Mouse (Mus musculus) stomach, embryonic 14.5 days (tissue): Measurements from ENCODE around the gene Upf3b. TPM values are rescaled to one million over a fixed set of nuclear protein-coding genes. Genes with fewer than 3 reads are reported as not detected.
A peak's percentile ranks its signal among the peaks of the same experiment; 100 is the strongest.
"Not testable (repeated sequence)": the region's sequence is repeated elsewhere in the genome, so short reads cannot be mapped to it uniquely, and the experiment has no call there.

Source experiments
- ATAC-seq: fragments of 200-750 bp; cut with Nextera tagmentation; 2 replicates; pipeline ENCODE4 v1.8.0; 2017; ENCODE audit warnings: low read depth, moderate TSS enrichment; ENCODE audit not compliant: insufficient number of reproducible peaks, insufficient read depth, low FRiP score
- H3K27ac ChIP-seq: fragments of 300-500 bp; sonication (generic); 2 replicates; pipeline ENCODE4 v1.5.1; 2014; ENCODE audit warnings: mild to moderate bottlenecking, low read length, moderate library complexity, mixed read lengths
- H3K27me3 ChIP-seq: fragments of 300-500 bp; sonication (generic); 2 replicates; pipeline ENCODE4 v1.6.1; 2014; ENCODE audit warnings: low read length, control low read depth, mixed read lengths; ENCODE audit not compliant: control insufficient read depth, insufficient read depth
- H3K36me3 ChIP-seq: fragments of 300-500 bp; sonication (generic); 2 replicates; pipeline ENCODE4 v1.6.1; 2014; ENCODE audit warnings: mild to moderate bottlenecking, control low read depth, low read length, moderate library complexity, mixed read lengths; ENCODE audit not compliant: control insufficient read depth, insufficient read depth
- H3K4me1 ChIP-seq: fragments of 300-500 bp; sonication (generic); 2 replicates; pipeline ENCODE4 v1.6.1; 2014; ENCODE audit warnings: low read length, control low read depth, mixed read lengths; ENCODE audit not compliant: control insufficient read depth, insufficient read depth
- H3K4me2 ChIP-seq: fragments of 300-500 bp; sonication (generic); replicated peaks from 2 replicates; pipeline ENCODE4 v1.6.1; 2014; ENCODE audit warnings: low read depth, low read length, control low read depth
- H3K4me3 ChIP-seq: fragments of 300-500 bp; sonication (generic); 2 replicates; pipeline ENCODE4 v1.5.1; 2014; ENCODE audit warnings: low read depth, low read length, control low read depth
- H3K9ac ChIP-seq: fragments of 300-500 bp; sonication (generic); replicated peaks from 2 replicates; pipeline ENCODE4 v1.6.1; 2014; ENCODE audit warnings: low read depth, mild to moderate bottlenecking, control low read depth, low read length, moderate library complexity, mixed read lengths
- H3K9me3 ChIP-seq: fragments of 300-500 bp; sonication (generic); 2 replicates; pipeline ENCODE4 v1.6.1; 2016; ENCODE audit warnings: low read depth, low read length, control low read depth; ENCODE audit not compliant: control insufficient read depth
- WGBS: fragments of 180-500 bp; shearing (Covaris S2); extraction: QIAGEN DNeasy Blood & Tissue Kit; methylation state at CpG from one replicate; pipeline ENCODE4 v1.1.7; 2014; 5-methylcytosine and 5-hydroxymethylcytosine counted together
- polyA plus RNA-seq: library from polyadenylated mRNA; unstranded; fragments of >200 nt; fragmentation: Nextera tagmentation; extraction: Ambion mirVana; gene quantifications from 2 replicates; pipeline ENCODE4 v1.2.1, GENCODE M21; 2014

The Upf3b gene
- polyA plus RNA-seq = 25.4 and 26.3 TPM in 2 replicates

DNA sequence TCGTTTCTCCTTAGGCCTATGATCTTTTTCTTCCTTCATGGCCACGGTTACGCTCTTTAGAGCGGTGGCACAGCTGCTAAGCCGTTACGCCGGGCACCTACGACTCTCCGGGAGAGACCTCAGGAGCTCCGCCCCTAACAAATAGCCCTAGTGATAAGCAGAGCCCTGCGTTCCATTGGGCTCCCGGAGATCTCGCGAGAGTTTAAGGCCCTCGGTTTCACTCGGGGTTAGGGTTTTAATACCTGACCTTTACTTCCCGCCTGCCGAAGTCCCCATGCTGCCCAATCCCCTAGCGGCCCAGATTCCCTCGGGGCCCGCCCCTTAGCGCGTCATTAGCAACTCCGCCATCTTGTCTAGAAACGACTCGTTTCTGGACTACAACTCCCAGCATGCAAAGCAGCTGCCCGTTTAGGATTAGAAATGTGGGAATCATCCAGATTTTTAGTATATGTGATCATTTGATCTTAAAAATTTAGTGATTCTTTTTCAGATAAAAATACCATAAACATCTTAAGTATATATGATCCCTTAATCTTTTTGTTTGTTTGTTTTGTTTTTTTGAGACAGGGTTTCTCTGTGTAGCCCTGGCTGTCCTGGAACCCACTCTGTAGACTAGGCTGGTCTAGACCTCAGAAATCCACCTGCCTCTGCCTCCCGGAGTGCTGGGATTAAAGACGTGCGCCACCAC lies at the start of gene Upf3b:
TSS of gene Upf3b (minus strand) at position 130 of the 688 bp plus-strand sequence.
- H3K27me3 ChIP-seq = no peaks in the 10 kb centered on the region
- H3K36me3 ChIP-seq = no peaks in the 10 kb centered on the region
- 18% methylated on average over 30 of the region's 30 CpGs for WGBS
- no peaks in the 10 kb centered on the region for H3K4me1 ChIP-seq
- H3K4me3 ChIP-seq = peak within 1 kb of the TSS; percentile 55
- H3K4me2 ChIP-seq = peak within 1 kb of the TSS; percentile 53
- H3K27ac ChIP-seq = peak within 1 kb of the TSS; percentile 85
- no peaks in the 10 kb centered on the region for H3K9me3 ChIP-seq
- ATAC-seq = peak; percentile 98
- peak within 1 kb of the TSS; percentile 55; the same call in 1 of the 2 replicates for H3K9ac ChIP-seq

DNA sequence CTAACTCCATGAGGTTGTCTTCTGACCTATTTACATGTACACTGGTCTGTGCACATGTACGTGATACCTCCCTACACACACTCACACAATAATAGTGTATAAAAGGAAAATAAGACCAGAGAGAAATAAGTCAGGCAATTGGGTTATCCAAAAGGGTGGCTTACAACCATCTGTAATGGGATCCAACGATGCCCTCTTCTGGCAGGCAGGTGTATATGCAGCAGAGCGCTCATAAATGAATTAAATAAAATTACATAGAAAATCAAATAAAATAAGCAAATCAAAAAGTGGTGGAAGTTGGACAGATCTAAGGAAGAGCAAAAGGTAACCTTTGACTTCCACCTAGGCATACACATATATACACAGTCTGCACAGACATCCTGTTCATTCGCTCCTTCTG lies 47.7 kb upstream of the Upf3b start:
- 60% methylated on average over 4 of the region's 4 CpGs for WGBS
- H3K9me3 ChIP-seq = no peaks in the 10 kb centered on the region
- H3K9ac ChIP-seq = no peak overlapping the region
- ATAC-seq = no peak
- no peaks in the 10 kb centered on the region for H3K27me3 ChIP-seq
- H3K4me2 ChIP-seq = no peak overlapping the region
- H3K4me3 ChIP-seq = no peak overlapping the region
- peaks cover 4% of the 10 kb centered on the region; the same call in 1 of the 2 replicates for H3K36me3 ChIP-seq
- no peaks in the 10 kb centered on the region for H3K4me1 ChIP-seq
- no peak overlapping the region for H3K27ac ChIP-seq

DNA sequence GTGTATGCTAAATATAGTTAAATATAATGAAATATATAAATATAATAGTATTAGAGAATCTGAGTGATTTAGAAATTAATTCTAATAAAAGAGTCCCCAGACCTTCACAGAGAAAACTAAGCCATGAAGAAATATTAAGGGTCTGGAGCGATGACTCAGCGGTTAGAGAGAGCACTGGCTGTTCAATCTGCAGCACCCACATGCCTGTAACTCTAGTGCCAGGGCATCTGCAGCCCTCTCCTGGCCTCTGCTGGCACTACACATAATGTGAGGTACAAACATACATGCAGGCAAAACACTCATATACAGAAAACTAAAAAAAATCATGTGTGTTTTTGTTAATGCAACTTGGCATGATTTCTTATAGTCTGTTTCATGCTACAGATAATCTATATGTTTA lies 34.8 kb upstream of the Upf3b start:
- Histone ChIP-seq H3K4me2 (no peak overlapping the region), H3K9ac (no peak overlapping the region), H3K36me3 (no peaks in the 10 kb centered on the region), H3K9me3 (no peaks in the 10 kb centered on the region), H3K27ac (no peak overlapping the region), H3K4me1 (no peaks in the 10 kb centered on the region), H3K4me3 (no peak overlapping the region), H3K27me3 (no peaks in the 10 kb centered on the region)
- ATAC-seq = no peak
- WGBS = 89% methylated on average over 2 of the region's 2 CpGs

DNA sequence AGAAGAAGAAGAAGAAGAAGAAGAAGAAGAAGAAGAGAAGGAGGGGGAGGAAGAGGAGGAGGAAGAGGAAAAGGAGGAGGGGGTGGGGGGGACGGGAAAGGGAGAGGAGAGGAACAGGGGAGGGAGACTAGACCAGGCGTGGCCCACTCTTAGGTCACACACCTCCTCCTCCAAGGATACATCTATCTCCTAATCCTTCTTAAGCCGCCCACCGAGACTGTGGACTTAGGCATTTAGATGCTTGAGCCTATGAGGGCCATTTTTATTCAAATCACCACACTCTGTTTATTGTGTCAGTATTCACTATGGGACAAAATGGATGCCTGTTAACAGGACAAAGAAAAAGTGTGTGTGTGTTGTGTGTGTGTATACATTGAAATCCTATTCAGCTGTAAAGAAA lies 34.4 kb upstream of the Upf3b start:
- H3K4me1 ChIP-seq, H3K4me3 ChIP-seq, H3K4me2 ChIP-seq, H3K27ac ChIP-seq, H3K36me3 ChIP-seq, H3K9me3 ChIP-seq, ATAC-seq, H3K27me3 ChIP-seq, H3K9ac ChIP-seq: not testable (repeated sequence)
- WGBS = 71% methylated on average over 2 of the region's 4 CpGs

DNA sequence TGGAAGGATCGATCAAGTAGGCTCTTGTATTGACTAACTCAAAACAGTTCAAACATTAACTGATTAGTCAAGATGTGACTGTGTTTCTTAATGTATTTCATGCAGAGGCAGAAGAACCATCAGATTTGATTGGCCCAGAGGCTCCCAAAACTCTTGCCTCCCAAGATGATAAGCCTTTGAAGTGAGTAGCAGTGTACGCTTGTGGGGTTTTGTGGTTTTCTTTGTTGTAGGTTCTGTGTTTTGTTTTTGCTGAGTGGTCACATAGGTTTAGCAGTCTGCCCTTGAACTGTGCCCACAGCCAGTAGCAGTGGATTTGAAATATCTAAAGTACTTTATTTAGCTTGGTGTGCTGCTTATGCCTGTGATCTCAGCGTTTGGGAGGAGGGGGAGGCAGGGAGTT lies 31.6 kb upstream of the Upf3b start:
- no peaks in the 10 kb centered on the region for H3K4me1 ChIP-seq
- H3K9me3 ChIP-seq = no peaks in the 10 kb centered on the region
- H3K27ac ChIP-seq = no peak overlapping the region
- H3K4me3 ChIP-seq = no peak overlapping the region
- H3K27me3 ChIP-seq = no peaks in the 10 kb centered on the region
- no peak overlapping the region for H3K9ac ChIP-seq
- WGBS = 92% methylated on average over 3 of the region's 3 CpGs
- no peak for ATAC-seq
- H3K4me2 ChIP-seq = no peak overlapping the region
- no peaks in the 10 kb centered on the region; the same call in 1 of the 2 replicates for H3K36me3 ChIP-seq

DNA sequence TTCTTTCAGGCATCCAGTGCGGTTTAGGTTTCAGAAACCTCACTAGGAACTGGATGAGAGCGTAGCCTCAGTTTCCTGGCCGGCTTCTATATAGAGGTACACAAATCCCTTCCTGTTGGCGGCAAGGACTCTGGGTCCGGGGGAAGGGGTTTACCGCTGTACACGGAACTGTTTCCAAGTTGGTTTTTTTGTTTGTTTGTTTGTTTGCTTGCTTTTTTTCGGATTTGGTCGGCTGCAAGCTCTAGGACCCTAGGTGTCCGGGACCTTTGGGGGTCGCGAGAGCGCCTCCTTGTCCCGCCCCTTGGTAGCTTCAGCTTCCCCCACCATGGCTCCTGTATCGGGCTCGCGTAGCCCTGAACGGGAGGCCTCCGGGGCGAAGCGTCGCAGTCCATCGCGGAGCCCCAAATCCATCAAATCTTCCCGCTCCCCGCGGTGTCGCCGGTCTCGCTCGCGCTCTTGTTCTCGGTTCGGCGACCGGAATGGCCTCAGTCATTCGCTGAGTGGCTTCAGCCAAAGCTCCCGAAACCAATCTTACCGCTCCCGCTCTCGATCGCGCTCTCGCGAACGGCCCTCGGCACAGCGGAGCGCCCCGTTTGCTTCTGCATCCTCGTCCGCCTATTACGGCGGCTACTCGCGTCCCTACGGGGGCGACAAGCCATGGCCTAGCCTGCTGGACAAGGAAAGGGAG lies 16.7 kb upstream of the Upf3b start, which contains the start of gene Nkap:
TSS of gene Nkap (plus strand) at position 125 of the 688 bp plus-strand sequence.
- peak within 1 kb of the TSS; percentile 55 for H3K27ac ChIP-seq
- no peaks in the 10 kb centered on the region for H3K4me1 ChIP-seq
- H3K9me3 ChIP-seq = no peaks in the 10 kb centered on the region
- H3K27me3 ChIP-seq = no peaks in the 10 kb centered on the region
- 15% methylated on average over 58 of the region's 58 CpGs for WGBS
- H3K9ac ChIP-seq = peak within 1 kb of the TSS; percentile 76
- H3K36me3 ChIP-seq = no peaks in the 10 kb centered on the region
- peak within 1 kb of the TSS; percentile 49 for H3K4me2 ChIP-seq
- ATAC-seq = peak; percentile 78; the same call in 1 of the 2 replicates
- H3K4me3 ChIP-seq = peak within 1 kb of the TSS; percentile 51

DNA sequence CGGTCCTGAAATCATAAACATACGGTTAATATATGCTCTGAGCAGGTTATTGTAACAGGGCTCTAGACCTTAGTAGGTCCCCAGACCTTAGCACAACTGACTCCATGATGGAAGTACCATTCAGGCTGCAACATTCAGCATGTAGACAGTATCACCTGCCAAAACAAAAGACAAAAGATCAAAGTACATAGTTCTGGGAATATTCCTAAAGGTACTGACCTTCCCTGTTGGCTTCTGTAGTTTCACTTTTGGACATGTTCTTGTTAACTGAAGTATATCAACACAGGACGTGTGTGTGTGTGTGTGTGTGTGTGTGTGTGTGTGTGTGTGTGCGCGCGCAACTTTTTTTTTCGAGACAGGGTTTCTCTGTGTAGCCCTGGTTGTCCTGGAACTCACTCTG lies 15.4 kb upstream of the Upf3b start:
- no peak overlapping the region for H3K27ac ChIP-seq
- ATAC-seq = no peak
- no peaks in the 10 kb centered on the region for H3K36me3 ChIP-seq
- no peaks in the 10 kb centered on the region for H3K27me3 ChIP-seq
- no peaks in the 10 kb centered on the region for H3K9me3 ChIP-seq
- no peak overlapping the region for H3K4me2 ChIP-seq
- WGBS = 91% methylated on average over 7 of the region's 7 CpGs
- no peaks in the 10 kb centered on the region for H3K4me1 ChIP-seq
- H3K4me3 ChIP-seq = no peak overlapping the region
- no peak overlapping the region for H3K9ac ChIP-seq

DNA sequence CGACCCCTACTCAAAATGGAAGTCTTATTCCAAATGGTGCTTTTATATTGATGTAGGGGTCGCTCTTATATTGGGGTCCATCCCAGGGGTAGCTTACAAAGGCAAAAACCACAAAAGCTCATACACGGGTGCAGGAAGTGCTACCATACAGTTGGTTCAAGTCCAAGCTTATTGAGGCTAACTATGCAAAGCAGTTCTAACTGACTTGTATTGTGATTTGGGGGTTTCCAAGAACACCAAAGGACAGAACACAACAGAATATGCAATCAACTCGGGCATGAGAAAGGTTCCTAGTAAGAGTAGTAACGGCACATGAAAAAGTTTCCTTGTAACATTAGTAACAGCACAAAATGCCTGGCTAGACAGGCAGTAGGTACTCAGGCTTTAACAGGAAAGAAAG lies 10.1 kb upstream of the Upf3b start:
- 69% methylated on average over 5 of the region's 5 CpGs for WGBS
- ATAC-seq = no peak
- H3K36me3 ChIP-seq = no peaks in the 10 kb centered on the region

More for the DNA sequence above, 10.1 kb upstream of the Upf3b start:
- Histone ChIP-seq H3K4me2 (no peak overlapping the region), H3K27ac (no peak overlapping the region), H3K4me3 (no peak overlapping the region), H3K9me3 (no peaks in the 10 kb centered on the region), H3K9ac (no peak overlapping the region), H3K27me3 (no peaks in the 10 kb centered on the region), H3K4me1 (no peaks in the 10 kb centered on the region)
